ENCODE assay signal across 9 mouse cellular contexts in genomic region chr3:79518761-79519527, GRCm38 (mm10). TPM values are rescaled to one million over a fixed set of nuclear protein-coding genes. Genes with fewer than 3 reads are reported as not detected.
DNase-seq lines count a peak whose midpoint lies in the region; ATAC-seq lines count a peak whose summit lies in the region.
"Had no signal": no experiment of that assay in that cellular context is flagged by ENCODE, and none has a peak within 500 bp of the region (broad histone marks: within the 10 kb centered on the region; RNA-seq: fewer than 3 reads in every experiment).

No protein-coding gene starts in this region.

- H3K36me3 ChIP-seq in embryonic facial prominence, embryonic 11.5 days (replicated peaks; ENCODE audit: control insufficient read depth, insufficient read depth, low read depth, low read length), result no peaks in the 10 kb centered on the region
- H3K36me3 ChIP-seq in heart, embryonic 11.5 days (ENCODE audit: control insufficient read depth, insufficient read depth, low read length), result no peaks in the 10 kb centered on the region
- H3K36me3 ChIP-seq in lung, embryonic 16.5 days (ENCODE audit: control insufficient read depth, insufficient read depth, low read length), result no peaks in the 10 kb centered on the region
- no peaks in the 10 kb centered on the region; the same call in 1 of the 2 replicates for H3K36me3 ChIP-seq in stomach, embryonic 14.5 days (ENCODE audit: control insufficient read depth, insufficient read depth, low read length)

- H3K4me1 ChIP-seq in embryonic facial prominence, embryonic 11.5 days (ENCODE audit: control insufficient read depth, insufficient read depth, low read length), result no peaks in the 10 kb centered on the region; the same call in 1 of the 2 replicates
- H3K4me1 ChIP-seq in heart, embryonic 11.5 days (ENCODE audit: control insufficient read depth, insufficient read depth, low read length), result peaks cover 31% of the 10 kb centered on the region
- peaks cover 26% of the 10 kb centered on the region for H3K4me1 ChIP-seq in lung, embryonic 16.5 days (replicated peaks; ENCODE audit: control insufficient read depth, insufficient read depth, low read length)
- H3K4me1 ChIP-seq in stomach, embryonic 14.5 days (ENCODE audit: control insufficient read depth, insufficient read depth, low read length), result peaks cover 17% of the 10 kb centered on the region

- peak; percentile 54 for ATAC-seq in cerebellum, adult (ENCODE audit: insufficient number of reproducible peaks, low FRiP score, low TSS enrichment)
- ATAC-seq in embryonic facial prominence, embryonic 11.5 days (replicated peaks; ENCODE audit: insufficient number of reproducible peaks, low FRiP score, low TSS enrichment, low read depth), result peak; percentile 76; the same call in 1 of the 2 replicates
- peak; percentile 74 for ATAC-seq in heart, embryonic 11.5 days (replicated peaks; ENCODE audit: insufficient number of reproducible peaks, low FRiP score, low TSS enrichment)
- ATAC-seq in lung, embryonic 16.5 days (ENCODE audit: low read depth), result peak; percentile 71
- peak; percentile 54; the same call in 1 of the 2 replicates for ATAC-seq in stomach, embryonic 14.5 days (ENCODE audit: insufficient number of reproducible peaks, insufficient read depth, low FRiP score, low read depth)
- ATAC-seq in activated CD4-positive, CD25-positive, alpha-beta regulatory T cell, adult 4 months, result no peak

- 20% methylated on average over 13 of the region's 13 CpGs for WGBS in embryonic facial prominence, embryonic 11.5 days
- 16% methylated on average over 13 of the region's 13 CpGs for WGBS in heart, embryonic 11.5 days (ENCODE audit: insufficient replicate concordance)
- 23% methylated on average over 13 of the region's 13 CpGs for WGBS in lung, embryonic 16.5 days
- WGBS in stomach, embryonic 14.5 days, result 22% methylated on average over 13 of the region's 13 CpGs

- no peak overlapping the region for H3K4me3 ChIP-seq in embryonic facial prominence, embryonic 11.5 days (ENCODE audit: low read depth, low read length)
- no peak overlapping the region for H3K4me3 ChIP-seq in heart, embryonic 11.5 days (ENCODE audit: low read depth, low read length)
- no peak overlapping the region for H3K4me3 ChIP-seq in lung, embryonic 16.5 days (ENCODE audit: low read length)
- H3K4me3 ChIP-seq in stomach, embryonic 14.5 days (ENCODE audit: low read depth, low read length), result no peak overlapping the region
- H3K4me3 ChIP-seq: myocyte had no signal

- H3K27me3 ChIP-seq in embryonic facial prominence, embryonic 11.5 days (ENCODE audit: control insufficient read depth, insufficient read depth, low read length), result no peaks in the 10 kb centered on the region
- no peaks in the 10 kb centered on the region for H3K27me3 ChIP-seq in heart, embryonic 11.5 days (ENCODE audit: control insufficient read depth, insufficient read depth, low read length)
- H3K27me3 ChIP-seq in lung, embryonic 16.5 days (ENCODE audit: control insufficient read depth, insufficient read depth, low read depth, low read length), result no peaks in the 10 kb centered on the region
- no peaks in the 10 kb centered on the region for H3K27me3 ChIP-seq in stomach, embryonic 14.5 days (ENCODE audit: control insufficient read depth, insufficient read depth, low read length)

- H3K9ac ChIP-seq in embryonic facial prominence, embryonic 11.5 days (replicated peaks; ENCODE audit: low read length), result peak overlapping the region; percentile 28; the same call in 1 of the 2 replicates
- H3K9ac ChIP-seq in heart, embryonic 11.5 days (ENCODE audit: low read depth, low read length), result peak overlapping the region; percentile 49
- peak overlapping the region; percentile 31 for H3K9ac ChIP-seq in lung, embryonic 16.5 days (ENCODE audit: low read length)
- H3K9ac ChIP-seq in stomach, embryonic 14.5 days (replicated peaks; ENCODE audit: low read depth, low read length), result no peak overlapping the region

- H3K4me2 ChIP-seq in embryonic facial prominence, embryonic 11.5 days (ENCODE audit: low read depth, low read length), result no peak overlapping the region
- H3K4me2 ChIP-seq in heart, embryonic 11.5 days, result peak overlapping the region; percentile 44
- H3K4me2 ChIP-seq in lung, embryonic 16.5 days (ENCODE audit: low read depth, low read length), result peak overlapping the region; percentile 16
- H3K4me2 ChIP-seq in stomach, embryonic 14.5 days (replicated peaks; ENCODE audit: low read depth, low read length), result peak overlapping the region; percentile 8; the same call in 1 of the 2 replicates

- 0 out of 2 replicates have a peak overlapping the region, but pooled peaks have one; percentile 35 for H3K27ac ChIP-seq in embryonic facial prominence, embryonic 11.5 days (replicated peaks; ENCODE audit: low read depth, low read length)
- H3K27ac ChIP-seq in heart, embryonic 11.5 days (ENCODE audit: low read depth, low read length), result peak overlapping the region; percentile 62
- H3K27ac ChIP-seq in lung, embryonic 16.5 days (ENCODE audit: low read length), result peak overlapping the region; percentile 67
- H3K27ac ChIP-seq in stomach, embryonic 14.5 days (ENCODE audit: low read length), result 0 out of 2 replicates have a peak overlapping the region, but pooled peaks have one; percentile 13

- H3K9me3 ChIP-seq in embryonic facial prominence, embryonic 11.5 days (replicated peaks; ENCODE audit: control insufficient read depth, low read length), result no peaks in the 10 kb centered on the region
- H3K9me3 ChIP-seq in heart, embryonic 11.5 days (replicated peaks; ENCODE audit: control insufficient read depth, low read length), result no peaks in the 10 kb centered on the region
- H3K9me3 ChIP-seq in lung, embryonic 16.5 days (ENCODE audit: control insufficient read depth, low read length), result no peaks in the 10 kb centered on the region
- H3K9me3 ChIP-seq in stomach, embryonic 14.5 days (ENCODE audit: control insufficient read depth, low read depth, low read length), result no peaks in the 10 kb centered on the region

- peak; percentile 64 for DNase-seq in embryonic facial prominence, embryonic 11.5 days (ENCODE audit: low spot score)
- DNase-seq in kidney, adult 8-10 months, result peak; percentile 70
- no peak for DNase-seq in thymus, postnatal 14 days

RNA-seq across cellular contexts. Expression of gene Fnip2, which starts 48.7 kb away (rescaled TPM):
- polyA plus RNA-seq in embryonic facial prominence, embryonic 11.5 days (2014; fragmentation: Nextera tagmentation; extraction: Ambion mirVana), result 3.9 and 4.5 TPM in 2 replicates
- 5.0 and 6.2 TPM in 2 replicates for polyA plus RNA-seq in heart, embryonic 11.5 days (2014; fragmentation: Nextera tagmentation; extraction: Ambion mirVana)
- polyA plus RNA-seq in lung, embryonic 16.5 days (2015; fragmentation: Nextera tagmentation; extraction: Ambion mirVana), result 3.2 and 3.5 TPM in 2 replicates
- 5.9 and 7.4 TPM in 2 replicates for polyA plus RNA-seq in stomach, embryonic 14.5 days (2014; fragmentation: Nextera tagmentation; extraction: Ambion mirVana)
- under 1 TPM; 0.34 to 0.46 TPM for polyA plus RNA-seq in activated CD4-positive, CD25-positive, alpha-beta regulatory T cell, adult 4 months (2017; shearing (Covaris generic))

Comparison
In these comparisons a context has a peak if more than half of its experiments do, and no peak if none do; other contexts are left out.
1. H3K27ac ChIP-seq: peak in every context shown above with its lines; median percentile 67 in lung, embryonic 16.5 days; 62 in heart, embryonic 11.5 days; 35 in embryonic facial prominence, embryonic 11.5 days; 13 in stomach, embryonic 14.5 days.